Mouse (Mus musculus): Measurements from ENCODE around the gene Oaf.

The Oaf gene

DNA sequence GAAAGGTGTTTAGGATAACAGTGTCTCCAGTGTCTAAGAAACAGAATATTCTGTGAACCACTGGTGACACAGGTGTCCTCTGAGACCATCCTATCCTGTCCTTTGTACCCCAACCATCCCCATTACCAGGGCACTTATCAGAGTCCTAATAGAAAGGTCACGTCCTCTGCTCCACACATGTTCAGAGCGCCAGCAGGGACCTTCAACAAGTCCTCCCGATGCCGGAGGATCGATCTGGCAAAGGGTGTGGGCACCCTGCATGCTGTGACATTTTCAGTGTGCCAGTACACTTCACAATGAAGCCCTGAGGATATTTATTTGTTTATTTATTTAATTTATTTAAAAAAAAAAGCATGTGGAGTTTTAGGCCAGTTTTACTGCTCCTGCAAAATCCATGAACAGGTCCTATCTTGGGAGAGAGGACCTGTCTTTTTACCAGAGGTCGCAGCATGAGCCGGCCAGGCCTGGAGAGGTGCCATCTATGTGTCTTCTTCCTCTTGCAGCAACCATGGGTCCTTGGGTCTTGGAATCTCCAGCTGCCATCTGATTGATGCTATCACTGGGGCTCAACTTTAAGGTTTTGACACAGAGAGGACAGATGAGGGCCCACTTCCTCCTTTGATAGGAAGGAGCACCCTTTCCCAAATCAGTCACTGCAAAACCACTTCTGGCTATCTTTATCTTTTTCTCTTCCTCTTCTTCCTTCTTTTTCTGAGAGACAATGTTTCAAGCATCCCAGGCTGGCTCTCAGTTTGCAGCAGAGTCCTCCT, 6.3 kb upstream of the Oaf start:
- DNase-seq (ENCODE audit: low spot score in 2 of 2) = no peak

DNA sequence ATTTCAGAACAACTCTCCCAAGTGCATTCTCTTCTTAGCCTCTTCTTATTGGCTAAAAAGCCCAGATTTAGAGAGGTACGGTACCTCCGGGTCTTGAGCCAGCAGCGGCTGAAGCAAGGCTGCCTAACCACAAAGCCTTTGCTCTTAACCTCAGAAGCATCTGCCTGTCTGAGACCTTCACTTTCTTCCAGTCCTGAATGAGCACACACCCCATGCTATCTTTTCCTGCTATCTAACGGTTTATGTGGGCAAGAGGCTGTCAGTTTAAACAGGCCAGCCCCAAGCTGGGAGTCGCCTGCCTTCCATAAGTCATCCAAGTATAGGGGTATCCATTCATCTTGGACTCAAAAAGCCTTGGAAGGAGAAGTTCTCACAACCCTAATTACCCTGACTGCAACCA, 2.7 kb upstream of the Oaf start:
- peak in 1 of 2 experiments; percentile 11 for DNase-seq (ENCODE audit: low spot score in 2 of 2)

- DNase-seq (ENCODE audit: low spot score in 2 of 2) = no peak
Observed at GRCm38 (mm10) chr9:43241970-43242369, 2.3 kb upstream of the Oaf start.

- no peak for DNase-seq (ENCODE audit: low spot score in 2 of 2)
Observed at GRCm38 (mm10) chr9:43241291-43241690, 1.6 kb upstream of the Oaf start.

DNA sequence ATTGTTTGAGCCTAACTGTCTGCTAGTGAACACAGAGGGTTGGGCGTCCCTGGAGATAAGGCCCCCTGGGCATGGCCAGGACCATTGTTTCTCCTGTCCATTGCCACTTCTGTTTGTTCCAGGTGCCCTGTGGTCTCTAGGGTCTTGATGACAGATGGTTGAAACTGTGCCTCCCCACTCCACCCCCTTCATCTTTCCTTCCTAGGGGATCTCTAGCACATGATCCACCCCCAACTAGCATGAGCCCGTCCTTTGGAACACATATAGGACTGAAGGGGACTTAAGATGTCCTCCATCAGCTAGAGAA, 836 bp upstream of the Oaf start:
- DNase-seq (ENCODE audit: low spot score in 2 of 2) = no peak

DNA sequence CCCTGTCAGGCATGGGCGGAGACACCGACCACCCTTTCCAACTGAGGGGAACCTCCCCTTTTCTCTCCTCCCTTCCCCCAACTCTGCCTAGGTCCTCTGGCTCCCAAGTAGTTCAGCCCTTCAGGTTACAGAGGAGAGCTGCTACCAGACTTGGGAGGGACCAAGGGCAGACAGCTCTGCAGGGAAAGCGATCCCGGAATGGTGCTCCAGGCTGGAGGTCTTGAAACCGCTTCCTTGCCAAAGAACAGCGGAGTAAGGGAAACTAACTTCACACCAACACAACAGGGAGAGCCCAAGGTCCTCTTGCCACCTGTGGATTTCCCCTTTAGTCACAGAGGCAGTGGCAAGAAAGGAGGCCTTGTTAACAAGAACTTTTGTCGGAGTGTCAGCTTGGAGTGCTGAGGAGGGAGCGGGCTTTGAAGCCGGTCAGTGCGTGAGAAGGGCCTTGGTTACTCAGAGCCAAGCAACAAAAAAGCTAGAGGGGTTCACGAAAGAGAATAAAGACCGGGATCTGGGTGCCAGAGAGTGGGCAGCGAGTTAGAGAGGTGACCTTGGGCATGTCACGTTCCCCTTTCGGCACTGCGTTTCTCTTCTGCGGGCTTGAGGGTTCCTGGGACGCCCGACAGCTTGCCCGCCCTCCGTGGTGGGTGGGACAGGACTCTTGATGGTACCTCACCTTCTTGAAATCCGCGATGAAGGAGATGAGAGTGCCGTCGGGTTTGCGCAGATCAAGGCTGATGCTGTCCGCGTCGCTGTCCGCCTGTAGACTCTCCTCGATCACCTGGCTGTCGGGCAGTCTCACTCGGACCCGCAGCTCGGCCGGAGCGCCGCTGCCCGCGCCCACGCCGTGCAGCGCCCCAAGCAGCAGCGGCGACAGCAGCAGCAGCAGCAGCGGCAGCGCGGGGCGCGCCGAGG, 823 bp downstream of the Oaf start:
- no peak for DNase-seq (ENCODE audit: low spot score in 2 of 2)

GRCm38 (mm10) chr9:43238167-43238566, 1.5 kb downstream of the Oaf start:
- no peak for DNase-seq (ENCODE audit: low spot score in 2 of 2)

DNA sequence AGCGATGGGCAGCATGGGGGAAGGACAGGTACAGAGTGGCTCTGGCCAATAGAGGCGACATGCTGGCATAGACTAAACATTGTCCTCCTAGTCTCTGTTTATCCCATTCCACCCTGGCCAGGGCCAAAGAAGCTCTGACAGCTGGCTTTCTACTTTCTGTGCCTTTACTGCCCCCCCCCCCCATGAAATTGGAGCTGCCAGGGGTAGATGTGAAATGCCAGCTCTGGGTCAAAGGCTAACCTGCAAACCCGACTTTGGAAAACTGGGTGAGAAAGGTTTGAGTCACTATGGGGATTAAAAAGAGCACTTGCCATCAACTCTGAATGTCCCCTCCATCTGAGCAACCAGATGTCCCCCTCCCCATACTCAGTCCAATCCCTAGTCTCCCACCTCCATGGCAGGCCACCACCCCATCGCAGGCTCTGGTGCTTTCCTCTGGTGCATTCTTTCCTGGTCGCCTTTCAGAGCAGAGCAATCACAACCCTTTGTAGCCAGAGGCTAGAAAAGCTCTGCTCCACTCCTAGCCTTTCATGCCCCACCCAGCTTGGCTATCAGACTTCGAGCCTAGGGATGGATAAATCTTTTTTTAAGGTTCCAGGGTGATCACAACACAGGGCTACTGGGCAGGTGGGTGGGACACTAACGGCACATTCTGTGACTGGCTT, 2.5 kb downstream of the Oaf start:
- DNase-seq (ENCODE audit: low spot score in 2 of 2) = no peak

DNA sequence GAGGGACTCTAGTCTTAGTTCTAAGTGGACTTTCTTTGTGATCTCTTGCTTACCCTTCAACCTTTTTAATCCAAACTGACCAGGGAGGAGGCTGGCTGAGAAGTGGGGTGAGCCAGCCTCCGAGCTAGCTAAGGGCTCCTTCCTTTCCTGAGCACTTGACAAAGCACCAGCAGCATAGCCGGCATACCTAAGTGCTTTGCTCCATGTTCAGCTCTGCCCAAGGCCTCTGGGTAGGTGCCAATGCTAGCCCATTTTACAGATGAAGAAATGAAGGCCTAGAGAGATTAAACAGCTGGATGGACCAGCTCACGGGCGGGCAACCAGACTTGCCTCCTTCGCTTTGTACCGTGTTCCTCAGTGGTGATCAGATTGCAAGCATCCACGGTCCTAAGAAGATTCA, 3.1 kb downstream of the Oaf start:
- no peak for DNase-seq (ENCODE audit: low spot score in 2 of 2)

- no peak for DNase-seq (ENCODE audit: low spot score in 2 of 2)
Observed at GRCm38 (mm10) chr9:43236106-43236505, 3.6 kb downstream of the Oaf start.

DNA sequence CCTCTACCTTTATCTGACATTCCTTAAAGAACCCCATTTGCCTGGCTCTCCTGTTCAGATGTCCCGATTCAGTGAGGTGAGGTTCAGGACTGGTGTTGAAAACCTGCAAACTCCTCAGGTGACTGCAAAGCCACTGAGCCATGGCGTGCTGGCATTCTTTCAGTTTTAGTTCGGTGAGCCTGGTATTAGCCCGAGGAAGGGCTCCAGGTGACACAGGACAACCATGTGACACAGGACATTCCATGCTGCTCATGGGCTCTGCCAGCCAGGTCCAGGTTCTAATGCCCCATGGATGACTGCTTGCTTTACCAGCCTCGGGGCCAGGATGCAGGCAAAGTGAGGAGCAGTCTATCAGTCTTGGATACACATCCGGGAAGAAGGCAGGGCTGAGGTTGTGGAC, 4.4 kb downstream of the Oaf start:
- DNase-seq (ENCODE audit: low spot score in 2 of 2) = no peak

DNA sequence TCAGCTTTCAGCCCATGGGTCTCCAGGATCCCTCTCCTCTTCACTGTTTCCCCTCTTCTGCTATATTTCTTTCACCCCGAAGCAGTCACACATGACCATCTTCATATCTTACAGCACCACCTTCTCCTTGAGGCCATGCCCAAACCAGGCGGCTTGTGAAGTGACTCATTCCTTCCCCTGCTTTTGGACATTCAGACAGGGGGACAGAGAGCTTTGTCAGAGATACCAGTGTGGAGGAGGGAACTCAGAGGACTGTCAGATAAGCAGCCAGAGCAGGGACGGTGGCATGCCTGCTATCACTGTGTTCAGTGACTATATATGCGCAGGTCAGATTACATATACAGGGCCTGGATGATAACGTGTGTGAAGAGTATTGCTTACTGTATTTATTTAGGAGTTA, 5.2 kb downstream of the Oaf start:
- DNase-seq (ENCODE audit: low spot score in 2 of 2) = no peak

- no peak for DNase-seq (ENCODE audit: low spot score in 2 of 2)
Observed at GRCm38 (mm10) chr9:43233515-43233914, 6.2 kb downstream of the Oaf start.

GRCm38 (mm10) chr9:43233044-43233443, 6.7 kb downstream of the Oaf start:
- DNase-seq (ENCODE audit: low spot score in 2 of 2) = no peak

GRCm38 (mm10) chr9:43232286-43232685, 7.4 kb downstream of the Oaf start:
- DNase-seq (ENCODE audit: low spot score in 2 of 2) = no peak

DNA sequence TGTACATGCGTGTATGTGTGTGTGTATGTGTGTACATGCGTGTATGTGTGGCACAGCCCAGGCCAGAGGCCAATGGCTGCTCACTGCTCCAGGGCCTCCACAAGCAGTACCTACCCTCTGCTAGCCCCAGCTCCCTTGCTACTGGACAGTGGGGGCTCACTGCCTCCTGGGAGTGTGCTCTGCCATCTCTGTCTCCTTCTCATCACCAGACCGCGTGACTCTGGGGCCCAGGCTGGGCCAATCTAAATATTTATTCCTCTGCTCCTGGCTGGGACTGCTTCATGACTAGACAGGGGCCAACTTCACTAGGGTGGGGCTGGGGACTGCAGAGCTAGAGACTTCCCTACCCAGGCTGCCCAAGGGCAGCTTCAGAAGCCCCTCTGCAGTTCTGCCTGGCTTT, 7.9 kb downstream of the Oaf start:
- DNase-seq (ENCODE audit: low spot score in 2 of 2) = no peak

DNA sequence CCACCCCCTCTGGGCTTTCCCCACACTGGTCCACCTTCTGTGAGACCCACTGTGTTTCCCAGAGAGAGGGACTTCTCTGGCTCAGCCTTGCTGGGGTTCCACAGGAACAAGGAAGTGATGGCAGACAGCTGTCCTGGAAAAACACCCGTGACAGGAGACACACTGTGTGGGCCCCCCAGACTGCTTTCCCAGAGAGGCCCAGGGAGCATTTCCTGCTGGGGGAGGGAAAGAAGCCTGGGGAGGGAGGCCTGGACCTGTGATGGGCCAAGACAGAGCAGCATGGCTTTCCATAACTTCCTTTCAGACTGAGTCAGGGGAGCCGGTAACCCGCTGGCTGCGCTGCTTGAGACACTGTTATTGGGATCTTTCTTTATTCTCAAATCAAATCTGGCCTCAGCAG, 8.8 kb downstream of the Oaf start:
- no peak for DNase-seq (ENCODE audit: low spot score in 2 of 2)

DNA sequence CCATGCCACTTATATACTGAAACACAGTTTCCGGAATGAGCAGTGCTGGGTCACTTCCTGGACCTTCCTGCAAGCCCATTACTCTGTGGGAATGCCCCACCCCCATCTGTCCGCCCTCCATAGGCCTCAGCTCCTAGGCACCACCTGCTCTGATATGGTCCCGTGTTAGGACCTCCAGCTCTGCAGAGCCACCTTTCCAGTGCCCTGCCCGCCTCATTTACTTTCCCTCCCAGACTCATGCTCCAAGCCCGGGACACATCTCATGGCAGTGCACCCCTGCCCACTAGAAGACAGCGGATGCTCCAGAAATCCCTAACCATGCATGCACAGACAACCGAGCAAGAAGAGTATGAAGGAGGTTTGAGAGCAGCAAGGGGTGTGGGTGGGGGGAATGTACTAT, 9.7 kb downstream of the Oaf start:
- no peak for DNase-seq (ENCODE audit: low spot score in 2 of 2)

DNA sequence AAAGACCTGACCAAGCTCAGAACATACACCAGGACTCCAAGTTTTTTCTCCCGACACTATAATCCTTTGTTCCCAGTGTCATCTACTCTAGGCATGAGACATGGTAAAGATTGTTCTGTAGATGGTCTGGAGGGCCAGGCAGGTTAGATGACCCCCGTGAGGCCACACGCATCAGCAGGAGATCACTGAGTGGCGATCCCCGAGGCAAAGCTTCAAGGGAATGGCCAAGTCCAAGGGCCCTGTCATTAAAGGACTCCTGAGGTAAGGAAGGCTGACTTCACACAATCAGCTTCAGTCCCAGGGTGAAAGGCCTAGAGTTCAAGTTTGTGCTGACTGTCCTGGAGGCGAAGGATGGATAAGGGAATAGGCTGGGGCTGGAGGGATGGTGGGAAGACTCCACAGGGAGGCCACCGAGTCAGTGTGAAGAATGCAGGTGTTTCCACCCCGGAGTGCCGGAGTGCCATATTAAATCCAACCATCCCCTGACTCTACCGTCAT, 10.3 kb downstream of the Oaf start:
- no peak for DNase-seq (ENCODE audit: low spot score in 2 of 2)

DNA sequence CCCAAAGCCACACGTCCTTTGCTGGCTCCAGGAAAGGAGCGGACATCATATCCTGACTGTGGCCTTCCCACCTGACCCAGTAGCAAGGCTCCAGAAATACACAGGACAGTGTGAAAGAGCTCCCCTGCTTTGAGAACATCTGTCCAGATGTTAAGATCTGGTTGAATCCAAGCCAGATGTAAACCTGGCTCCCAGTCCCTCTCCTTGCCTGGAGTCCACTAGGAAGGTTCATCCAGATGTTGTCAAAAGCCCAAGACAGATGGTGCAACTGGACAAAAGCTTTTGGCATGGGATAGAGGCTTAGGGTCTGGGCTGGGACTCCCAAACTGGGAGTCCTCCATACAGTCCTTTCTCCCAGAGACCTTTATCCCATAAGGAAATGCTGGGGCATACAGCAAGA, 11.0 kb downstream of the Oaf start:
- no peak for DNase-seq (ENCODE audit: low spot score in 2 of 2)

GRCm38 (mm10) chr9:43227626-43228025, 12.1 kb downstream of the Oaf start:
- no peak for DNase-seq (ENCODE audit: low spot score in 2 of 2)

- DNase-seq (ENCODE audit: low spot score in 2 of 2) = no peak
Observed at GRCm38 (mm10) chr9:43226573-43227160, 13.0 kb downstream of the Oaf start.

All from thymus, postnatal 10 days (tissue).